Mouse (Mus musculus) left cerebral cortex, postnatal 4 days (tissue): ENCODE measurements around the gene Olfr610. TPM values are rescaled to one million over a fixed set of nuclear protein-coding genes. Genes with fewer than 3 reads are reported as not detected.
"Not testable (repeated sequence)": the region's sequence is repeated elsewhere in the genome, so short reads cannot be mapped to it uniquely, and the experiment has no call there.

Experiments used
- DNase-seq: peaks from one replicate; pipeline ENCODE4 v3.0.0-alpha.2; 2022
- intact Hi-C: fragments of 180-260 bp; cut with DNase I; formaldehyde crosslinking; loops from one replicate; pipeline ENCODE4 v1.15.1; 2025
- total RNA-seq, 2 experiments: library from RNA; stranded (reverse); gene quantifications; 2 replicates each; pipeline ENCODE4 v1.2.3; 2021

Olfr610 gene
- total RNA-seq: not detected

DNA sequence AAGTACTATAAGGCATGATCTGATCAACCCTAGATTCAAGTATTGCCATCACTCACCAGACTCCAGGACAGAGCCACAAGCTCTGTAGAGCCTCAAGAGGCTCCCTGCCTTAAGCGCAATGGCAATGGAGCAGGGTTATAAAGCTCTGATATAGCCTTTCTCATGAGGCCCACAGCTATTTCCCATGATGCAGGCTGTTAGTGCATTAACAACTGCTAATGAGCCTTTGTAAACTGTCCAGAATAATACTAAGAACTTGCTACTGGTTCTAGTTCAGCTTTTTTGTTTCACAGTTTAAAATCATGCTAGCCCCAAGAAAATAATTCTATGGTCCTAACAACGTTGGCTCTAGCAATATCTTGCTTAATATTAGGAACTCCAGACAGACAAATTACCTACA is at the start of gene Olfr610:
Olfr610 (minus strand) TSS at position 101 of the 400 bp plus-strand sequence.
- DNase-seq: no peak
- intact Hi-C loops: no loop called here

GRCm38 (mm10) chr7:103555779-103556178 is 43.9 kb upstream of the Olfr610 start, which contains the start of gene Olfr615:
TSS of gene Olfr615 (plus strand) at chr7:103556079.
- intact Hi-C loops: no loop called here
- no peak for DNase-seq

DNA sequence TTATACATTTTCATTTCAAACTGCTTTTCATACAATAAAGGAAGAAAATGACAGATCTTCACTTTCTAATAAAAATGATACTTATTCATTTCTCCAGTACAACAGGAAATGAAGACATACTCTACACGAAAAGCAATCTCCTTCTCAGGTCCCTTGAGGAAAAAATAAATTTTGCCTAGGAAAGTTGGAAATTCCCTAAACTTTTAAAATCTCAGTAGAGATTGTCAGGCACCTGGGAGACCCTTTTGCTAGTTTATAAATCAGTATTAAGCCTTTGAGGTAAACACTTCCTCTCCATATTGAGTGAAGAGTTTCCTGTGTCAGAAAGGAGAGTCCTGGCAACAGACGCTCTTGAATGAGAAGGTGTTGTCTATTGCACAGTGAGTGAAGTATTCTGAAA is 35.9 kb upstream of the Olfr610 start, which contains the start of gene Olfr613:
Olfr613 (plus strand) TSS at position 301 of the 400 bp plus-strand sequence.
- intact Hi-C loops: no loop called here
- DNase-seq: no peak

GRCm38 (mm10) chr7:103542617-103543016 is 30.7 kb upstream of the Olfr610 start, which contains the start of gene Olfr612:
TSS of gene Olfr612 (minus strand) at chr7:103542717.
- DNase-seq, intact Hi-C loops: not testable (repeated sequence)

- intact Hi-C loops, DNase-seq: not testable (repeated sequence)
Observed at GRCm38 (mm10) chr7:103520746-103521145, 8.8 kb upstream of the Olfr610 start, which contains the start of gene Olfr611. TSS of gene Olfr611 (minus strand) at chr7:103520846.

DNA sequence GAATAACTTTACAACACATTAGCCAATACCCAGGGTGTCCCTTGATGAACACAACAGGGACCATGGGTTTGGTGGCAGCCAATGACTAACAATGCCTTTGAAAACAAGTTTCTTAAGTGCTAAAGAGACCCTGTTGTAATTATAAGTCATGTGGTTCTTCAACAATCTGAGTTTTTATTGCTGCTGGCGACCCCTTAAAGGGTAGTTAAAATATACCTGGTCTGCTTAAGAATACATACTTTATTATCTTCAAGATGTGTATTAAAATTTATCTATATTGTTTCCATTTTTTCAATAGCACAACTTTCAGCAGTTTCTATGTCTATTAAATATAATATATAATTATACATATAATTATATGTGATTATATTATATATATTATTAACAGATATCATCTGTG is 14.0 kb downstream of the Olfr610 start, which contains the start of gene Olfr609:
Olfr609 (minus strand) TSS at position 101 of the 400 bp plus-strand sequence.
- DNase-seq: no peak
- intact Hi-C loops: no loop called here

DNA sequence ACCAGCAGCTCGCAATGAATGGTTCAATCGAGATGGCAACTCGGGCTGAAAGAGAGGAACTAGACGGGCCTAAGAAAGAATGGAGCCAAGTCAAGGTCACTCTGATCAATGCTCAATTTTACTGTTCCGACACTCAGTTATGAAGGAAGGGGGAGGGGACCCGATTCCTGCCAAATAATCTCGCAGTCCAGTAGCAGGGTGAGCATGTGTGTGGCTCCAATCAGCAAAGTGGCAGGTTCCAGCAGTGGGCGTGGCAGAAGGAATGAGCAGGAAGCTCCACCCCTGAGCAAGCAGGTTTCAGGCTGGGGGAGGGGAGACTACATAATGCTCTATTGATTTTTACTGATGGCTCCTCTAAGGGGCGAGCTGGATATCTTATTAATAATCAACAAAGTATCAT is 34.8 kb downstream of the Olfr610 start:
- DNase-seq, intact Hi-C loops: not testable (repeated sequence)

DNA sequence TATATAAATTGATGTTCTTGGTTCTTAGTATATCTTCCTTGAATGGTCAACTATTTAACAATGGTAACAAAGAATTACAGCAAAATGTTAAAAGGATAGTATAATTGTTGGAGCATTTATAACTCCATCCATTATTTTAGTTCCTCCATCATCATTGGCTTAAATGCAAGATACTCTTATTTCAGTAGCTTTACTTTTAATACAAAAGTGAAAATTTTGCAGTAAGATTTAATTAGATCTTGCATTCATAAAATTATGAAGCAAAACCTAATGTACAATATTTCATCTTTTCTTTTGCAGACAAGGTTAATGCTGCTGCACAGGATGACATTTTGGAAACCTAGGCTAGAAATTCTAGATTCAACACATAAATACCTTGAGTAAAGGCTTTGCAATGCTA is 42.3 kb downstream of the Olfr610 start, which contains the start of gene Olfr608:
Olfr608 (plus strand) TSS at position 301 of the 400 bp plus-strand sequence.
- no peak for DNase-seq
- intact Hi-C loops: no loop called here

GRCm38 (mm10) chr7:103460590-103460989 is 51.3 kb downstream of the Olfr610 start:
- intact Hi-C loops: no loop called here
- DNase-seq: no peak

Other genes with a start within 250 kb of the Olfr610 start
- not detected for gene Olfr596, start 206.5 kb downstream of the Olfr610 start, total RNA-seq
- not detected for gene Olfr597, start 195.8 kb downstream of the Olfr610 start, total RNA-seq
- not detected for gene Olfr598, start 188.6 kb downstream of the Olfr610 start, total RNA-seq
- not detected for gene Olfr599, start 176.2 kb downstream of the Olfr610 start, total RNA-seq
- not detected for gene Olfr600, start 162.5 kb downstream of the Olfr610 start, total RNA-seq
- gene Olfr601, start 149.5 kb downstream of the Olfr610 start, total RNA-seq: not detected
- not detected for gene Olfr603, start 125.9 kb downstream of the Olfr610 start, total RNA-seq
- gene Usp17lc, start 97.0 kb downstream of the Olfr610 start, total RNA-seq: not detected
- not detected for gene Olfr605, start 66.7 kb downstream of the Olfr610 start, total RNA-seq
- not detected for gene Olfr606, start 63.1 kb downstream of the Olfr610 start, total RNA-seq
- not detected for gene Olfr607, start 48.0 kb downstream of the Olfr610 start, total RNA-seq
- gene Olfr608, start 42.2 kb downstream of the Olfr610 start, total RNA-seq: not detected
- gene Olfr609, start 14.1 kb downstream of the Olfr610 start, total RNA-seq: not detected
- gene Olfr611, start 8.7 kb upstream of the Olfr610 start, total RNA-seq: not detected
- not detected for gene Olfr612, start 30.6 kb upstream of the Olfr610 start, total RNA-seq
- gene Olfr613, start 36.0 kb upstream of the Olfr610 start, total RNA-seq: not detected
- not detected for gene Olfr615, start 44.0 kb upstream of the Olfr610 start, total RNA-seq
- not detected for gene Olfr616, start 57.0 kb upstream of the Olfr610 start, total RNA-seq
- gene Olfr617, start 60.9 kb upstream of the Olfr610 start, total RNA-seq: not detected
- gene Olfr618, start 78.0 kb upstream of the Olfr610 start, total RNA-seq: not detected
- not detected for gene Olfr619, start 88.5 kb upstream of the Olfr610 start, total RNA-seq
- not detected for gene Olfr620, start 100.4 kb upstream of the Olfr610 start, total RNA-seq
- gene Olfr622, start 130.6 kb upstream of the Olfr610 start, total RNA-seq: not detected
- not detected for gene Olfr623, start 151.6 kb upstream of the Olfr610 start, total RNA-seq
- gene Olfr624, start 159.1 kb upstream of the Olfr610 start, total RNA-seq: under 1 TPM in 1 of 2 experiments, not detected in 1; 0.08 TPM
- not detected for gene Olfr625-ps1, start 170.6 kb upstream of the Olfr610 start, total RNA-seq
- not detected for gene Olfr243, start 202.5 kb upstream of the Olfr610 start, total RNA-seq
- gene Olfr628, start 218.3 kb upstream of the Olfr610 start, total RNA-seq: not detected
- not detected for gene Olfr629, start 232.8 kb upstream of the Olfr610 start, total RNA-seq
- gene Olfr630, start 245.2 kb upstream of the Olfr610 start, total RNA-seq: not detected